18 mouse cellular contexts compared by ENCODE assay signal in genomic region chr11:88592099-88592498, GRCm38 (mm10).
DNase-seq lines count a peak whose midpoint lies in the region; ATAC-seq lines count a peak whose summit lies in the region.
"Had no signal": no experiment of that assay in that cellular context is flagged by ENCODE, and none has a peak within 500 bp of the region (broad histone marks: within the 10 kb centered on the region; RNA-seq: fewer than 3 reads in every experiment).

No protein-coding gene starts in this region.

- no peak for DNase-seq in hindbrain, embryonic 10.5 days (ENCODE audit: low spot score)
- DNase-seq in hindbrain, embryonic 11.5 days (ENCODE audit: low spot score), result no peak
- DNase-seq in neural tube, embryonic 10.5 days (ENCODE audit: extremely low spot score, low spot score), result no peak
- peak; percentile 57 to 61 for DNase-seq in cerebellum, postnatal 36 days
- no peak for DNase-seq in lung, postnatal 10 days
- DNase-seq in right cerebral cortex, postnatal 14 days, result no peak
- DNase-seq: adrenal gland, postnatal 36 days; gastrocnemius, postnatal 25 days; kidney, adult 8-10 months; lung, postnatal 4 days; right cerebral cortex, postnatal 25 days; thymus, adult 18-20 months had no signal

- H3K4me1 ChIP-seq in hindbrain, embryonic 10.5 days (replicated peaks), result peaks cover 84% of the 10 kb centered on the region
- peaks cover 25% of the 10 kb centered on the region for H3K4me1 ChIP-seq in hindbrain, embryonic 11.5 days (replicated peaks; ENCODE audit: control insufficient read depth, insufficient read depth, low read length)
- peaks cover 88% of the 10 kb centered on the region for H3K4me1 ChIP-seq in neural tube, embryonic 13.5 days (replicated peaks)
- H3K4me1 ChIP-seq: liver, embryonic 15.5 days had no signal

- no peaks in the 10 kb centered on the region for H3K27me3 ChIP-seq in hindbrain, embryonic 10.5 days (ENCODE audit: insufficient read depth, poor library complexity, severe bottlenecking)
- H3K27me3 ChIP-seq in hindbrain, embryonic 11.5 days (ENCODE audit: control insufficient read depth, insufficient read depth, low read length), result no peaks in the 10 kb centered on the region
- H3K27me3 ChIP-seq in neural tube, embryonic 13.5 days, result no peaks in the 10 kb centered on the region
- H3K27me3 ChIP-seq: embryonic facial prominence, embryonic 13.5 days; forebrain, embryonic 15.5 days; liver, embryonic 15.5 days had no signal

- H3K4me3 ChIP-seq in hindbrain, embryonic 10.5 days, result no peak overlapping the region
- H3K4me3 ChIP-seq in hindbrain, embryonic 11.5 days (ENCODE audit: low read depth, low read length), result no peak overlapping the region
- H3K4me3 ChIP-seq in neural tube, embryonic 13.5 days, result no peak overlapping the region
- H3K4me3 ChIP-seq: embryonic facial prominence, embryonic 13.5 days; forebrain, embryonic 15.5 days; liver, embryonic 15.5 days had no signal

- H3K9me3 ChIP-seq in hindbrain, embryonic 10.5 days, result no peaks in the 10 kb centered on the region
- H3K9me3 ChIP-seq in hindbrain, embryonic 11.5 days (ENCODE audit: control insufficient read depth, low read length), result no peaks in the 10 kb centered on the region
- H3K9me3 ChIP-seq in neural tube, embryonic 13.5 days, result no peaks in the 10 kb centered on the region
- H3K9me3 ChIP-seq: embryonic facial prominence, embryonic 13.5 days; forebrain, embryonic 15.5 days; G1E; liver, embryonic 15.5 days had no signal

- WGBS in hindbrain, embryonic 10.5 days, result 88% methylated on average over 8 of the region's 8 CpGs
- 86% methylated on average over 8 of the region's 8 CpGs for WGBS in hindbrain, embryonic 11.5 days
- 75% methylated on average over 8 of the region's 8 CpGs for WGBS in neural tube, embryonic 13.5 days

- peaks cover 65% of the 10 kb centered on the region for H3K36me3 ChIP-seq in hindbrain, embryonic 10.5 days
- H3K36me3 ChIP-seq in hindbrain, embryonic 11.5 days (ENCODE audit: control insufficient read depth, insufficient read depth, low read length), result no peaks in the 10 kb centered on the region
- H3K36me3 ChIP-seq in neural tube, embryonic 13.5 days, result no peaks in the 10 kb centered on the region
- H3K36me3 ChIP-seq: forebrain, embryonic 15.5 days had no signal

- ATAC-seq in hindbrain, embryonic 11.5 days (ENCODE audit: low FRiP score), result no peak
- ATAC-seq in neural tube, embryonic 13.5 days (ENCODE audit: low read depth), result no peak
- ATAC-seq: forebrain, embryonic 15.5 days had no signal

- peak overlapping the region; percentile 45 for H3K27ac ChIP-seq in hindbrain, embryonic 10.5 days
- no peak overlapping the region for H3K27ac ChIP-seq in hindbrain, embryonic 11.5 days (ENCODE audit: low read depth, low read length)
- H3K27ac ChIP-seq in neural tube, embryonic 13.5 days (replicated peaks), result peak overlapping the region; percentile 82
- H3K27ac ChIP-seq: forebrain, embryonic 15.5 days; liver, embryonic 15.5 days had no signal

- H3K4me2 ChIP-seq in hindbrain, embryonic 11.5 days (replicated peaks; ENCODE audit: low read depth, low read length), result no peak overlapping the region
- H3K4me2 ChIP-seq in neural tube, embryonic 13.5 days, result no peak overlapping the region
- H3K4me2 ChIP-seq: embryonic facial prominence, embryonic 13.5 days; forebrain, embryonic 15.5 days; heart, embryonic 11.5 days; liver, embryonic 15.5 days had no signal

- H3K9ac ChIP-seq in hindbrain, embryonic 11.5 days (ENCODE audit: low read depth, low read length), result no peak overlapping the region
- no peak overlapping the region for H3K9ac ChIP-seq in neural tube, embryonic 13.5 days
- H3K9ac ChIP-seq: embryonic facial prominence, embryonic 13.5 days; forebrain, embryonic 15.5 days; liver, embryonic 15.5 days had no signal

Comparison
In these comparisons a context has a peak if more than half of its experiments do, and no peak if none do; other contexts are left out.
1. DNase-seq: peak in cerebellum, postnatal 36 days (2 of 2); none in hindbrain, embryonic 10.5 days (single experiment), hindbrain, embryonic 11.5 days (single experiment), neural tube, embryonic 10.5 days (single experiment), lung, postnatal 10 days (single experiment) and right cerebral cortex, postnatal 14 days (single experiment).